Mouse (Mus musculus) hindbrain, embryonic 14.5 days (tissue): ENCODE results near the gene Epha4. TPM values are rescaled to one million over a fixed set of nuclear protein-coding genes. Genes with fewer than 3 reads are reported as not detected.

Experiments used
- ATAC-seq: fragments of 200-750 bp; cut with Nextera tagmentation; 2 replicates; pipeline ENCODE4 v1.8.0; 2017; ENCODE audit warnings: moderate number of reproducible peaks, mild to moderate bottlenecking, moderate TSS enrichment, moderate library complexity; ENCODE audit not compliant: low FRiP score
- DNase-seq: peaks from one replicate; pipeline ENCODE4 v3.0.0-alpha.2; 2015; ENCODE audit warnings: low spot score
- H3K27ac ChIP-seq: fragments of 300-500 bp; sonication (generic); 2 replicates; pipeline ENCODE4 v1.5.1; 2014; ENCODE audit warnings: mild to moderate bottlenecking, moderate library complexity
- H3K27me3 ChIP-seq: fragments of 300-500 bp; sonication (generic); 2 replicates; pipeline ENCODE4 v1.6.1; 2014; ENCODE audit warnings: mild to moderate bottlenecking, low read length, mixed read lengths; ENCODE audit not compliant: control insufficient read depth, insufficient read depth
- H3K36me3 ChIP-seq: fragments of 300-500 bp; sonication (generic); replicated peaks from 2 replicates; pipeline ENCODE4 v1.6.1; 2014; ENCODE audit not compliant: control insufficient read depth, insufficient read depth
- H3K4me1 ChIP-seq: fragments of 300-500 bp; sonication (generic); replicated peaks from 2 replicates; pipeline ENCODE4 v1.6.1; 2014; ENCODE audit warnings: antibody characterized with exemption, low read length, mixed read lengths; ENCODE audit not compliant: control insufficient read depth, insufficient read depth
- H3K4me2 ChIP-seq: fragments of 300-500 bp; sonication (generic); replicated peaks from 2 replicates; pipeline ENCODE4 v1.6.1; 2014; ENCODE audit warnings: mild to moderate bottlenecking, moderate library complexity
- H3K4me3 ChIP-seq: fragments of 300-500 bp; sonication (generic); replicated peaks from 2 replicates; pipeline ENCODE4 v1.5.1; 2014; ENCODE audit warnings: mild to moderate bottlenecking, low read length
- H3K9ac ChIP-seq: fragments of 300-500 bp; sonication (generic); 2 replicates; pipeline ENCODE4 v1.6.1; 2014
- H3K9me3 ChIP-seq: fragments of 300-500 bp; sonication (generic); 2 replicates; pipeline ENCODE4 v1.6.1; 2016; ENCODE audit warnings: low read length; ENCODE audit not compliant: control insufficient read depth
- WGBS: fragments of 180-500 bp; shearing (Covaris S2); extraction: QIAGEN DNeasy Blood & Tissue Kit; methylation state at CpG from one replicate; pipeline ENCODE4 v1.1.7; 2014; 5-methylcytosine and 5-hydroxymethylcytosine counted together
- polyA plus RNA-seq: library from polyadenylated mRNA; unstranded; fragments of >200 nt; fragmentation: Nextera tagmentation; extraction: Ambion mirVana; gene quantifications from 2 replicates; pipeline ENCODE4 v1.2.1, GENCODE M21; 2014

Epha4 gene
- polyA plus RNA-seq, 1 experiment from 2014 or later = 49.3 TPM

DNA sequence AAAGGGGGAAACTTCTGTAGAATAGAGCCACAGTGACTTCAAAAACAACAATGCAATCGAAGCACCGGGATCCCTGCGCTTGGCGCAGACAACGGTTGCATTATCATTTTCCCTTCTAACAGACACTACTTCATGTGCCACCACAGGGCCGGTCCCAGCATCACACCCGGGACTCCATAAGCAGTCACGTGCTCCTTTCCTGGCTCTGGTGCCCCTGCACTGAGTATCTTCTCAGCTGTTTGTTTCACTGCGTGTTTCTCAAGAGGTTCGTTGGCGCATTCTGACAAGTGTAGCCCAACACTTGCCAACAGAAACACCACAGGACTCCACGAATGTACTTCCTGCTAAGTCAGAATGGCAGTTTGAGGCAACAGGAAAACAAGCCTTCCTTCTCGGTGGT lies 102.6 kb downstream of the Epha4 start:
- Histone ChIP-seq H3K36me3 (no peaks in the 10 kb centered on the region), H3K4me3 (no peak overlapping the region), H3K27ac (no peak overlapping the region), H3K9ac (no peak overlapping the region), H3K4me1 (peaks cover 24% of the 10 kb centered on the region; the same call in 1 of the 2 replicates), H3K9me3 (no peaks in the 10 kb centered on the region), H3K27me3 (no peaks in the 10 kb centered on the region), H3K4me2 (no peak overlapping the region)
- 71% methylated on average over 13 of the region's 13 CpGs for WGBS
- DNase-seq (no peak), ATAC-seq (no peak)

DNA sequence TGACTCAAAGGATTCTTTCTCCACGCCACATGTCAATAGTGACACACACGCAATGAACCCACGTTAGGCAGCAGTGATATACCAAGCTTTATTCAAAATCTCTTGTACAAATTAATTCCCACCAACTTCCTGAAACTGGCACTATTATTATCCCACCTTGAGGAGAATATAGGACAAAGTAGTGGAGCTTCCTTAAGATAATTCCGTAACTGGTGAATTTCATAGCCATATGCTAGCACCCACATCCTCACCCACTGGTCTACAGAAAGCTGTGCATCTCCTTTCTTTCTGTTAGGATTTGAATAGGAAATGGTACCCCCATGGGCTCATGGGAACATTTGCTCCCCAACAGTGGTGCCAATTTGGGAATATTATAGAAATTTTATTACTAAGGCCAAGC lies 103.7 kb downstream of the Epha4 start:
- H3K4me1 ChIP-seq = peaks cover 26% of the 10 kb centered on the region; the same call in 1 of the 2 replicates
- no peak overlapping the region for H3K9ac ChIP-seq
- H3K4me2 ChIP-seq = no peak overlapping the region
- H3K27me3 ChIP-seq = no peaks in the 10 kb centered on the region
- 84% methylated on average over 4 of the region's 4 CpGs for WGBS
- no peaks in the 10 kb centered on the region for H3K36me3 ChIP-seq
- DNase-seq (no peak), ATAC-seq (no peak)
- H3K27ac ChIP-seq = no peak overlapping the region
- H3K9me3 ChIP-seq = no peaks in the 10 kb centered on the region
- no peak overlapping the region for H3K4me3 ChIP-seq

DNA sequence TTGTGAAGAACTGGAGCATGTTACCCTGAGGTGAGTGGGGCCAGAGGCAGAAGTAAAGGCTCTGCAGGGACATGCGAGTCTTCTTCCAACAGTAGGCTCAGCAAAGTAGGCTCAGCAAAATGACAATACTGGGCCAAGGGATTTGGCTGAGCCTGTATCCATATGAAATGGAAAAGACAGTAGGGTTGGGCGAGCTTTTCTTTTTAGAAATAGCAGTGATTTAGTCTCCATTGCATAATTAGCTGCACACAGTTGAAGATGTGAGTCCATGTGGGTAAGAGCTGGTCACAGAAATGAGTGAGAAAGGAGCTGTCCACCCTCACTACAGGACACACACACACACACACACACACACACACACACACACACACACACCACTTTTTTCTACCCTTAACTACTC lies 104.2 kb downstream of the Epha4 start:
- Histone ChIP-seq H3K4me1 (peaks cover 22% of the 10 kb centered on the region), H3K9me3 (no peaks in the 10 kb centered on the region), H3K4me3 (no peak overlapping the region), H3K9ac (no peak overlapping the region), H3K36me3 (no peaks in the 10 kb centered on the region), H3K4me2 (no peak overlapping the region), H3K27me3 (no peaks in the 10 kb centered on the region), H3K27ac (no peak overlapping the region)
- no peak for ATAC-seq
- 66% methylated on average over 2 of the region's 2 CpGs for WGBS
- DNase-seq = no peak

DNA sequence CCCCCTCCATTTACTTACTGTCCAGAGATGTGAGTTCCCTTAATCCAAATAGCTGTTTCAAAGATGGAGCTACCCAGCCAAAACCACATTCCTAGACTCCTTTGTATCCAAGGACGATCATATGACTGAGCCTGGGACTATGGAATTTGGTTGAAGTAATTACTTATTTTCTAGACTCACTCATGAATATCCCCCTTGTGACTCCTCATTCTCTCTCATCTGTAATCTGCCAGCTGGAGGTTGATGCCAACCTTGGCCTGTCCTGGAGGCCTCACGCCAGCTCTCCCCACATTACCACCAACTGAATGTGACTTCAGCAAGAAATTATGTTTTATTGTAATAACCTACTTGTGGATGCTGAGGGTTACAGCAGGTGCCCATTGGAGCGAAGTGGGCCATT lies 104.7 kb downstream of the Epha4 start:
- H3K27ac ChIP-seq = no peak overlapping the region
- H3K4me1 ChIP-seq = peaks cover 21% of the 10 kb centered on the region
- no peak overlapping the region for H3K4me3 ChIP-seq
- H3K9ac ChIP-seq = no peak overlapping the region
- DNase-seq (no peak), ATAC-seq (peak; percentile 62; the same call in 1 of the 2 replicates)
- H3K4me2 ChIP-seq = no peak overlapping the region
- no peaks in the 10 kb centered on the region for H3K9me3 ChIP-seq
- no peaks in the 10 kb centered on the region for H3K36me3 ChIP-seq
- no peaks in the 10 kb centered on the region for H3K27me3 ChIP-seq
- WGBS = 33% methylated on average over 3 of the region's 3 CpGs

DNA sequence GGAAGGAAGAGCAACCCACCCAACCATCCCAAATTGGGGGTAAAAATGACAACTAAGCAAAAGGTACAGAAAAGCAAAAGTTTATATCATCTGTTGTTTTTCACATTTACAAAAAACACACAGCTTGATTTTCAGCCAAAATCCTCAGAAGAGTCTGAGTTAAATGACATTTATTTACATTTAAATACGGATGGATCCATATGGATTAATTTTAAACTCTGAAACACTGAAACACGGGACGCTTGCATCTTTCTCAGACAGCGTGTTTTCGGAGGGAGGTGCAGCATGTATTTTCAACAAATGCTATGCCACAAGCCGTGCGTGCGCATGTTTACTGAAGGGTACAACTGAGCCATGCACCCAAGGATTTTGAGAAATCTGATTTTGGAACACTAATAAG lies 105.4 kb downstream of the Epha4 start:
- H3K9me3 ChIP-seq = no peaks in the 10 kb centered on the region
- H3K9ac ChIP-seq = no peak overlapping the region
- H3K4me2 ChIP-seq = no peak overlapping the region
- H3K4me3 ChIP-seq = no peak overlapping the region
- no peak overlapping the region for H3K27ac ChIP-seq
- no peak for ATAC-seq
- no peak for DNase-seq
- peaks cover 28% of the 10 kb centered on the region for H3K4me1 ChIP-seq
- 91% methylated on average over 8 of the region's 8 CpGs for WGBS
- H3K27me3 ChIP-seq = no peaks in the 10 kb centered on the region
- H3K36me3 ChIP-seq = no peaks in the 10 kb centered on the region

DNA sequence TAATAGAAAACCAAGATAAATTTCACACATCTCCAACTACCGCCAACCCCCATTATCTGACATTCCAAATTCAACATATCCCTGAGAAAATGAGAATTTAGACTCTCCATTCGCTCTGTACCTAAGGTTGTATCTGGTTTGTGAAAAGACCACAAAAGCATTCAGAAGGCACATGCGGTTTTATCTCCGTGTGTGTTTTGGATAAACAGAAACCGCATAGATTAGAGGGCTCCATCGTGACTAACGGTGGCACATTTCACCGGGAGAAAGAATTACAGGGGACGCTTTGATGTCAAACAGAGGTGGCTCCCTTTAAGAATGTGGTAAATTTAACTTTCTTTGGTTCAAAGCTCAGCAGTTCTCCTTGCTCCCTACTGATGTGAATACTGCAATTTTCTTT lies 107.5 kb downstream of the Epha4 start:
- H3K27ac ChIP-seq = no peak overlapping the region
- no peak overlapping the region for H3K9ac ChIP-seq
- H3K4me2 ChIP-seq = no peak overlapping the region
- ATAC-seq (no peak), DNase-seq (no peak)
- no peaks in the 10 kb centered on the region for H3K9me3 ChIP-seq
- no peaks in the 10 kb centered on the region for H3K36me3 ChIP-seq
- 41% methylated on average over 9 of the region's 9 CpGs for WGBS
- peaks cover 33% of the 10 kb centered on the region for H3K4me1 ChIP-seq
- H3K4me3 ChIP-seq = no peak overlapping the region
- H3K27me3 ChIP-seq = no peaks in the 10 kb centered on the region

DNA sequence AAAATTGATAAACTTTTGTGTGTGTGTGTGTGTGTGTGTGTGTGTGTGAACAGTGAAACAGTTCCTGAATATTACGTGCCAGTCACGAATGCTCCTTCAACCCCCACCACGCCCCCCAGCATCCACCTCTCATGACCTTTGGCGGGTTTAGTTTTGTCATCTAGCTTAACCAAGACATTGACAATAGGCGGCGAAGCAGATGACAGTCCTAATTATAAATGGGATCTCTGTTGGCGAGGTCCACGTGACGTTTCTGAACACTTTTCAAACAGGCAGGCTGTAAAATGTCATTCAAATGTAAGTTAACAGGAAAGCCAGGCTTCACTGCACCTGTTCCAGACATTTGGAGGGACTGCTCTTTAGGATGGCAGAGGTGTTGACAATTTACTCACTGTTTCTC lies 108.3 kb downstream of the Epha4 start:
- H3K4me1 ChIP-seq = peaks cover 36% of the 10 kb centered on the region; the same call in 1 of the 2 replicates
- DNase-seq = no peak
- no peaks in the 10 kb centered on the region for H3K36me3 ChIP-seq
- ATAC-seq = no peak
- no peak overlapping the region for H3K27ac ChIP-seq
- H3K9me3 ChIP-seq = no peaks in the 10 kb centered on the region
- no peaks in the 10 kb centered on the region for H3K27me3 ChIP-seq
- no peak overlapping the region for H3K9ac ChIP-seq
- no peak overlapping the region for H3K4me2 ChIP-seq
- no peak overlapping the region for H3K4me3 ChIP-seq
- 30% methylated on average over 9 of the region's 9 CpGs for WGBS

DNA sequence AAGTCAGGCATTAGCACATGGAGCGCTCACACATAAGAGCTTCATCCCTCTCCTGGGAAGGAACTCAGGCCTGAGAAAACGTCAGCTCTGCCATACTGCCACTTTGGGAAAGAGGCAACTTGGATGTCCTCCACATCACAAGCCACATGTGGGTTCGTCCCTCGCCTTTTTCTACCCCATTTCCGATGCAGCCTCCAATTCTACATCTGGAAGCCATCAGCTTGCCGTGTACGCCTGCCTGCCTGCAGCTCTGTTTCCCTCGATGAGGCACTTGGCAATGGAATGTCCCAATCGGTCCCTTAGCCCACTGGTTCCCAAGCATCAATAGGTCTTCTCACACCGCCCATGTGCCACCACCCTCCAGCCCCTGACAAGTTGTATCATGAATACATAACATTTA lies 110.4 kb downstream of the Epha4 start:
- 71% methylated on average over 10 of the region's 10 CpGs for WGBS
- ATAC-seq (no peak), DNase-seq (no peak)
- H3K4me1 ChIP-seq = peaks cover 36% of the 10 kb centered on the region; the same call in 1 of the 2 replicates
- H3K9me3 ChIP-seq = no peaks in the 10 kb centered on the region
- no peak overlapping the region for H3K27ac ChIP-seq
- H3K36me3 ChIP-seq = peaks cover 2% of the 10 kb centered on the region; the same call in 1 of the 2 replicates
- H3K4me2 ChIP-seq = no peak overlapping the region
- H3K4me3 ChIP-seq = no peak overlapping the region
- no peak overlapping the region for H3K9ac ChIP-seq
- no peaks in the 10 kb centered on the region for H3K27me3 ChIP-seq

DNA sequence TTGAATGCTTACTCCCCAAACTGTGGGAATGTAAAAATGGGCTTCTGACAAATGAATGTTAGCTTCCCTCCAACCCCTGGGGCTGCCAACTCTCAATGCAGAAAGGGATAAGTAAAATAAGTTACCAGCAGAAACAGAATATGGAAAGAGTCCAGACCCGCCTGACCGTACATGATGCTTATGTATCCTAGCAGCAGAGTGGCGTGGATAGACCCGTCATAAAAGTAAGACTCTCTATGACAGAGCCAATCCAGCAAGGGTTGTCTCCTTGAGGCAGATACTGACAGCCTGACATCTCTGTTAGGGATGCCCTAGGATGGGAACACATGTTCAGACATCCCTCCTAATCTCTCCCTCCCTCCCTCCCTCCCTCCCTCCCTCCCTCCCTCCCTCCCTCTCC lies 111.9 kb downstream of the Epha4 start:
- Histone ChIP-seq H3K27me3 (no peaks in the 10 kb centered on the region), H3K9ac (no peak overlapping the region), H3K27ac (no peak overlapping the region), H3K9me3 (no peaks in the 10 kb centered on the region), H3K4me2 (no peak overlapping the region), H3K4me3 (no peak overlapping the region), H3K4me1 (peaks cover 35% of the 10 kb centered on the region; the same call in 1 of the 2 replicates), H3K36me3 (peaks cover 17% of the 10 kb centered on the region; the same call in 1 of the 2 replicates)
- no peak for ATAC-seq
- 59% methylated on average over 4 of the region's 4 CpGs for WGBS
- no peak for DNase-seq

DNA sequence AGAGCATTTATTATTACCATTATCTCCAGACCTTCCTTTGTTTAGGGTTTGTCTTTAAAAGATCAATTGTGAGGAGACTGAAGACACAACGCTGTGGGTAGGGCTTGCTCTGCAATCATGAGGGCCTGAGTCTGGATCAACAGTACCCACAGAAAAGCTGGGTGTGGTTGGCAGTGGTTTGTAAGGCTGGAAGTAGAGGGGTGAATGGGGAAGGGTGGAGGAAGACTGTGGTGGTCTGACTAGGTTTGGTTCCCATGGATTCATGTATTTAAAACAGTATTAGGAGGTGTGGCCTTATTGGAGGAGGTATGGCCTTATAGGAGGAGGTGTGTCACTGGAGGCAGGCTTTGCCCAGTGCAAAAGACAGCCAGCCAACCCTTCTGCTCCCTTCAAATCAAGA lies 113.4 kb downstream of the Epha4 start:
- no peak overlapping the region for H3K27ac ChIP-seq
- no peak overlapping the region for H3K9ac ChIP-seq
- H3K36me3 ChIP-seq = peaks cover 26% of the 10 kb centered on the region
- no peak overlapping the region for H3K4me3 ChIP-seq
- no peaks in the 10 kb centered on the region for H3K9me3 ChIP-seq
- WGBS = 60% methylated on average over 1 of the region's 1 CpGs
- H3K4me2 ChIP-seq = no peak overlapping the region
- H3K4me1 ChIP-seq = peaks cover 24% of the 10 kb centered on the region; the same call in 1 of the 2 replicates
- DNase-seq = no peak
- no peak for ATAC-seq
- H3K27me3 ChIP-seq = no peaks in the 10 kb centered on the region
